Mouse (Mus musculus) MEL (cell line): ENCODE results near the gene Cbx4. TPM values are rescaled to one million over a fixed set of nuclear protein-coding genes. Genes with fewer than 3 reads are reported as not detected.

Experiments
- DNase-seq: peaks from one replicate; pipeline ENCODE4 v3.0.0; 2011; ENCODE audit warnings: low read depth, low spot score
- H3K27ac ChIP-seq: 2 replicates; pipeline ENCODE4 v1.5.1; 2012; ENCODE audit warnings: low read depth, mild to moderate bottlenecking, control low read depth, low read length, moderate library complexity; ENCODE audit not compliant: control insufficient read depth
- H3K27me3 ChIP-seq, 2 experiments: fragments of 150-350 bp in 1 of 2; sonication (generic) in 1 of 2; 2 replicates each; pipeline ENCODE4 v1.6.1; 2012; ENCODE audit warnings: low read length in 2 of 2, mild to moderate bottlenecking in 2 of 2, improper control_type of control experiment in 1 of 2, moderate library complexity in 1 of 2; ENCODE audit not compliant: insufficient read depth in 2 of 2, control insufficient read depth in 1 of 2
- H3K36me3 ChIP-seq, 2 experiments: 2 replicates each; pipeline ENCODE4 v1.6.1; 2012 to 2014; ENCODE audit warnings: low read length in 2 of 2, improper control_type of control experiment in 1 of 2, inconsistent platforms in 1 of 2, mild to moderate bottlenecking in 1 of 2; ENCODE audit not compliant: insufficient read depth in 2 of 2, control insufficient read depth in 1 of 2
- H3K4me1 ChIP-seq, 2 experiments: fragments of 150-350 bp in 1 of 2; sonication (generic) in 1 of 2; 2 replicates each; pipeline ENCODE4 v1.6.1; 2012; ENCODE audit warnings: low read length in 2 of 2, improper control_type of control experiment in 1 of 2, mild to moderate bottlenecking in 1 of 2; ENCODE audit not compliant: insufficient read depth in 2 of 2, control insufficient read depth in 1 of 2
- H3K4me3 ChIP-seq, 2 experiments: fragments of 150-350 bp in 1 of 2; sonication (generic) in 1 of 2; 2 replicates each; pipeline ENCODE4 v1.5.1; 2012; ENCODE audit warnings: low read depth in 2 of 2, low read length in 2 of 2, mild to moderate bottlenecking in 2 of 2, moderate library complexity in 2 of 2, control low read depth in 1 of 2, improper control_type of control experiment in 1 of 2; ENCODE audit not compliant: control insufficient read depth in 1 of 2, insufficient read depth in 1 of 2
- H3K79me2 ChIP-seq: 2 replicates; pipeline ENCODE4 v1.6.1; 2012; ENCODE audit warnings: mild to moderate bottlenecking, low read length, moderate library complexity; ENCODE audit not compliant: control insufficient read depth, poor library complexity, insufficient read depth
- H3K9ac ChIP-seq: 2 replicates; pipeline ENCODE4 v1.6.1; 2012; ENCODE audit warnings: low read depth, mild to moderate bottlenecking, control low read depth, low read length, moderate library complexity; ENCODE audit not compliant: control insufficient read depth, poor library complexity, severe bottlenecking
- H3K9me3 ChIP-seq: fragments of 150-350 bp; sonication (generic); replicated peaks from 2 replicates; pipeline ENCODE4 v1.6.1; 2012; ENCODE audit warnings: mild to moderate bottlenecking, low read length, improper control_type of control experiment, moderate library complexity; ENCODE audit not compliant: insufficient read depth
- BHLHE40 ChIP-seq: IDR thresholded peaks from 2 replicates; pipeline ENCODE4 v1.6.1; 2012; ENCODE audit warnings: low read depth, mild to moderate bottlenecking, inconsistent platforms, low read length, improper control_type of control experiment, borderline replicate concordance
- CHD2 ChIP-seq: IDR thresholded peaks from 2 replicates; pipeline ENCODE4 v1.6.1; 2011; ENCODE audit warnings: low read length, improper control_type of control experiment
- CTCF ChIP-seq, 3 experiments: IDR thresholded peaks in 2 of 3; conservative IDR thresholded peaks in 1 of 3; 2 replicates each; pipeline ENCODE4 v1.5.1; 2011 to 2012; ENCODE audit warnings: low read length in 3 of 3, low read depth in 2 of 3, mild to moderate bottlenecking in 2 of 3, improper control_type of control experiment in 1 of 3, inconsistent platforms in 1 of 3, mixed read lengths in 1 of 3, moderate library complexity in 1 of 3; ENCODE audit not compliant: control insufficient read depth in 1 of 3, insufficient read depth in 1 of 3, poor library complexity in 1 of 3, severe bottlenecking in 1 of 3
- E2F4 ChIP-seq: IDR thresholded peaks from 2 replicates; pipeline ENCODE4 v1.6.1; 2011; ENCODE audit warnings: low read depth, low read length, improper control_type of control experiment, borderline replicate concordance
- GATA1 ChIP-seq: IDR thresholded peaks from 2 replicates; pipeline ENCODE4 v1.6.1; 2011; ENCODE audit warnings: low read depth, low read length, improper control_type of control experiment
- JUND ChIP-seq: IDR thresholded peaks from 2 replicates; pipeline ENCODE4 v1.6.1; 2011; ENCODE audit warnings: low read depth, mild to moderate bottlenecking, improper control_type of control experiment, low read length
- KAT2A ChIP-seq: conservative IDR thresholded peaks from 2 replicates; pipeline ENCODE4 v1.6.1; 2012; ENCODE audit warnings: low read depth, low read length, improper control_type of control experiment, inconsistent platforms
- MXI1 ChIP-seq: IDR thresholded peaks from 2 replicates; pipeline ENCODE4 v1.6.1; 2011; ENCODE audit warnings: mild to moderate bottlenecking, low read depth, low read length, improper control_type of control experiment
- MYC ChIP-seq: IDR thresholded peaks from 2 replicates; pipeline ENCODE4 v1.6.1; 2011; ENCODE audit warnings: low read depth, mild to moderate bottlenecking, low read length, improper control_type of control experiment, moderate library complexity
- NRF1 ChIP-seq: IDR thresholded peaks from 2 replicates; pipeline ENCODE4 v1.6.1; 2014; ENCODE audit warnings: low read depth, mild to moderate bottlenecking, inconsistent platforms, low read length, improper control_type of control experiment, moderate library complexity; ENCODE audit not compliant: poor library complexity, insufficient read depth, severe bottlenecking
- POLR2A ChIP-seq, 2 experiments: IDR thresholded peaks; 2 replicates each; pipeline ENCODE4 v1.6.1; 2011 to 2012; ENCODE audit warnings: low read length in 2 of 2, mild to moderate bottlenecking in 2 of 2, control low read depth in 1 of 2, improper control_type of control experiment in 1 of 2, low read depth in 1 of 2, moderate library complexity in 1 of 2; ENCODE audit not compliant: control insufficient read depth in 1 of 2, insufficient read depth in 1 of 2, poor library complexity in 1 of 2
- POLR2AphosphoS2 ChIP-seq: IDR thresholded peaks from 2 replicates; pipeline ENCODE4 v1.6.1; 2011; ENCODE audit warnings: low read length, improper control_type of control experiment
- POLR2AphosphoS5 ChIP-seq: IDR thresholded peaks from 2 replicates; pipeline ENCODE4 v1.6.1; 2012; ENCODE audit warnings: low read depth, borderline replicate concordance, mild to moderate bottlenecking, inconsistent platforms, low read length, moderate library complexity, mixed read lengths
- RCOR1 ChIP-seq: IDR thresholded peaks from 2 replicates; pipeline ENCODE4 v1.6.1; 2012; ENCODE audit warnings: low read depth, mild to moderate bottlenecking, inconsistent platforms, low read length, improper control_type of control experiment
- SIN3A ChIP-seq: IDR thresholded peaks from 2 replicates; pipeline ENCODE4 v1.6.1; 2012; ENCODE audit warnings: low read length, improper control_type of control experiment, inconsistent platforms
- SMC3 ChIP-seq: IDR thresholded peaks from 2 replicates; pipeline ENCODE4 v1.6.1; 2011; ENCODE audit warnings: low read depth, low read length, improper control_type of control experiment
- TBP ChIP-seq: IDR thresholded peaks from 2 replicates; pipeline ENCODE4 v1.8.0; 2011; ENCODE audit warnings: low read depth, low read length, improper control_type of control experiment
- UBTF ChIP-seq: IDR thresholded peaks from 2 replicates; pipeline ENCODE4 v1.6.1; 2012; ENCODE audit warnings: low read depth, mild to moderate bottlenecking, inconsistent platforms, low read length, improper control_type of control experiment, moderate library complexity, borderline replicate concordance; ENCODE audit not compliant: insufficient read depth
- USF1 ChIP-seq: IDR thresholded peaks from 2 replicates; pipeline ENCODE4 v1.6.1; 2014; ENCODE audit warnings: low read depth, mild to moderate bottlenecking, inconsistent platforms, low read length, improper control_type of control experiment, moderate library complexity
- ZC3H11A ChIP-seq: IDR thresholded peaks from 2 replicates; pipeline ENCODE4 v1.6.1; 2012; ENCODE audit warnings: low read depth, mild to moderate bottlenecking, inconsistent platforms, low read length, improper control_type of control experiment
- ZMIZ1 ChIP-seq: IDR thresholded peaks from 2 replicates; pipeline ENCODE4 v1.6.1; 2012; ENCODE audit warnings: low read depth, mild to moderate bottlenecking, inconsistent platforms, low read length, improper control_type of control experiment, moderate library complexity
- ZNF384 ChIP-seq: IDR thresholded peaks from 2 replicates; pipeline ENCODE4 v1.6.1; 2012; ENCODE audit warnings: low read depth, mild to moderate bottlenecking, inconsistent platforms, low read length, improper control_type of control experiment
- polyA plus RNA-seq, 2 experiments: library from polyadenylated mRNA; stranded (reverse) in 1 of 2; unstranded in 1 of 2; fragments of >175 nt in 1 of 2; fragments of >200 nt in 1 of 2; gene quantifications; 2 replicates each; pipeline versions ENCODE4 v1.2.1 to v1.2.4; 2012; ENCODE audit warnings: low replicate concordance in 2 of 2, low read depth in 1 of 2; ENCODE audit not compliant: insufficient read length in 2 of 2, insufficient read depth in 1 of 2, missing spikeins in 1 of 2
- total RNA-seq: library from RNA; depleted of rRNA; stranded (reverse); fragments of 300-350 nt; gene quantifications from 2 replicates; pipeline ENCODE4 v1.2.3, GENCODE M21; 2012

Gene Cbx4
- total and polyA plus RNA-seq, 3 experiments: 8.0 to 22.6 TPM; not detected in 1

- Histone ChIP-seq H3K27me3 (no peaks in the 10 kb centered on the region; a peak in 2 of 4 replicates), H3K9me3 (no peaks in the 10 kb centered on the region), H3K27ac (no peak overlapping the region), H3K4me1 (no peaks in the 10 kb centered on the region; a peak in 1 of 4 replicates), H3K36me3 (peaks cover 0 to 3% of the 10 kb centered on the region in 2 experiments; a peak in 2 of 4 replicates), H3K9ac (no peak overlapping the region), H3K4me3 (no peak overlapping the region), H3K79me2 (no peaks in the 10 kb centered on the region)
- TF ChIP-seq JUND (no peak), ZMIZ1 (no peak), POLR2A (IDR thresholded peaks at IDR 0.05; ENCODE audit: control insufficient read depth in 1 of 2, insufficient read depth in 1 of 2, low read depth in 1 of 2, low read length in 2 of 2, poor library complexity in 1 of 2) (no peak), ZC3H11A (no peak), RCOR1 (no peak), NRF1 (no peak), POLR2AphosphoS2 (no peak), UBTF (no peak), SIN3A (no peak), TBP (no peak), ZNF384 (no peak), USF1 (no peak), E2F4 (no peak)
- no peak for DNase-seq
These were observed 8.3 kb downstream of the Cbx4 start for GRCm38 (mm10) chr11:119077755-119078154.

- Histone ChIP-seq H3K9me3 (no peaks in the 10 kb centered on the region), H3K9ac (no peak overlapping the region), H3K79me2 (no peaks in the 10 kb centered on the region), H3K4me3 (no peak overlapping the region), H3K4me1 (no peaks in the 10 kb centered on the region), H3K36me3 (peaks cover 0 to 2% of the 10 kb centered on the region in 2 experiments; a peak in 2 of 4 replicates), H3K27ac (no peak overlapping the region), H3K27me3 (peaks cover 0 to 9% of the 10 kb centered on the region in 2 experiments; a peak in 3 of 4 replicates)
- no peak for DNase-seq
- TF ChIP-seq CHD2: no peak
- no peak for TF ChIP-seq SIN3A
- no peak for TF ChIP-seq GATA1
- no peak for TF ChIP-seq NRF1
- TF ChIP-seq POLR2AphosphoS5: no peak
- TF ChIP-seq MYC: no peak
- no peak for TF ChIP-seq MXI1
- TF ChIP-seq BHLHE40: no peak
- TF ChIP-seq CTCF (IDR thresholded peaks at IDR 0.05 in 2 of 3, conservative IDR thresholded peaks at IDR 0.05 in 1 of 3; ENCODE audit: control insufficient read depth in 1 of 3, insufficient read depth in 1 of 3, low read depth in 2 of 3, low read length in 3 of 3, poor library complexity in 1 of 3, severe bottlenecking in 1 of 3): no peak
- TF ChIP-seq SMC3: no peak
- no peak for TF ChIP-seq KAT2A
These were observed 10.2 kb downstream of the Cbx4 start for GRCm38 (mm10) chr11:119075805-119076204.
